Mouse (Mus musculus): ENCODE data around the gene Mettl14.

DNA sequence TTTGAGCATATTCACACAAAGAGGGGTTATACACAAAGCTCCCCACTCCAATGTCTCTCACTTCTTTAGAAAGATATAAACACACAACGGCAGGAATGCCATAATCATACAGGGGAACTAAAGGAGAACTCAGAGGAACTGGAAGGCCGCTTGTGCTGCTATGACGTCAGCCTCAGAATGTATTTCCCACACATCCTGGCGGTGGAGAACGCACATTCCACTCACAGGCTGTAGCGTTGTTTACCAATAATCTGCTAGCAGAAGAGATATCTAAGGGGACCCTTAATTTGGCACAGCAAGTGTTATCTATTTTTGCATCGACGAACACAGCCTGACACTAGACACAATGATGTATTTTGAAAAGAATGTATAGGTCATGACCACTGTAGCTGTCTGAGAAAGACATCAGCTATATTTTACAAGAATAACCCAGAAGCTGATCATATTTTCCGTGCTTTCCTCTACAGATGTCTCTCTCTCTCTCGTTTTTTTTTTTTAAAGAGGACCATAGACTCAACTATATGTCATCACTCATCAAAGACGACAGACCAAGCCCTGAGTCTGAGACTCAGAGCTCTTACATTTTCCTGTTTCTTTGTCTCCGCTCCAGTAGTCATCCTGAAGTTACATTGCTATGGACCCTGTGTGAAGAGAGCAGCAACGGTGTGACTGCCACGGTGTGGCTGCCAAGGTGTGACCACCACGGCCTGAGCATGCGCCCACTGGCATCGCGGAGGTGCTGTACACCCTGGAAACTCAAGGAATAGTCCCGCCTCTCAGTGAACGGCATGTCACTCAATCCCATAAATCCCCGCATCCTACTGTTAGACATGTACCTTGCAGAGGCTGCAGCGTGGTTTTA lies 43.9 kb upstream of the Mettl14 start:
- TF ChIP-seq CTCF (IDR thresholded peaks at IDR 0.05) (no peak), POLR2A (IDR thresholded peaks at IDR 0.05; ENCODE audit: insufficient read depth, low read depth, low read length) (no peak)

Measured in heart, adult 2 months (tissue).